Mouse (Mus musculus): Measurements from ENCODE around the gene Pigu. TPM values are rescaled to one million over a fixed set of nuclear protein-coding genes. Genes with fewer than 3 reads are reported as not detected.

Pigu gene
- polyA plus RNA-seq, 1 experiment from 2014 or later, result 60.4 TPM

GRCm38 (mm10) chr2:155240915-155241314 lies 116.3 kb downstream of the Pigu start:
- Histone ChIP-seq H3K4me1 (replicated peaks; ENCODE audit: control insufficient read depth, insufficient read depth, low read length) (peaks cover 21% of the 10 kb centered on the region), H3K4me2 (ENCODE audit: low read length) (no peak overlapping the region), H3K4me3 (replicated peaks; ENCODE audit: low read length) (no peak overlapping the region), H3K36me3 (ENCODE audit: control insufficient read depth, insufficient read depth) (peaks cover 16% of the 10 kb centered on the region; the same call in 1 of the 2 replicates), H3K27ac (ENCODE audit: low read length) (no peak overlapping the region), H3K9ac (replicated peaks; ENCODE audit: low read depth, low read length) (no peak overlapping the region), H3K27me3 (replicated peaks; ENCODE audit: control insufficient read depth, insufficient read depth, low read length) (no peaks in the 10 kb centered on the region), H3K9me3 (ENCODE audit: control insufficient read depth, low read length) (no peaks in the 10 kb centered on the region)
- 86% methylated on average over 4 of the region's 4 CpGs for WGBS
- ATAC-seq, result no peak

DNA sequence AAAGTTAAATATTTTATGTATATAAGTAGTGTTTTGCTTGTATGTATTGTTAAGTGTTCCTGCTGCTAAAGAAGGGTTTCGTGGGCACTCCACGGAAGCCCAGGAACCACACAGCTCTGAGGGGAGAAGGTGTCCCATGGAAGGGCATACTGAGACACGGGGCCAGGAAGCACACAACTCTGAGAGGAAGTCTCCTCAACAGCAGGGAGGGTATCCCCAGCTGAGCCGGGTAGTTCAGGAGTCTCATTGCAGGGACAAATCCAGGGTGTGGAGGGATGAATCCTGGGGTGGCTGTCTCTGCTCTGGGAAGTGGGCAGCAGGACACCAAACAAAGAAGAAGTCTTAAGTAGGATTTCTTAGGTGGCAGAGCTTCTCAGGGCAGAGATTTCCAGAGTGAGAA lies 120.0 kb downstream of the Pigu start:
- Histone ChIP-seq H3K9me3 (ENCODE audit: control insufficient read depth, low read length) (no peaks in the 10 kb centered on the region), H3K9ac (replicated peaks; ENCODE audit: low read depth, low read length) (peak overlapping the region; percentile 89), H3K4me2 (ENCODE audit: low read length) (peak overlapping the region; percentile 92), H3K4me1 (replicated peaks; ENCODE audit: control insufficient read depth, insufficient read depth, low read length) (peaks cover 24% of the 10 kb centered on the region), H3K4me3 (replicated peaks; ENCODE audit: low read length) (peak overlapping the region; percentile 71), H3K36me3 (ENCODE audit: control insufficient read depth, insufficient read depth) (no peaks in the 10 kb centered on the region), H3K27me3 (replicated peaks; ENCODE audit: control insufficient read depth, insufficient read depth, low read length) (no peaks in the 10 kb centered on the region), H3K27ac (ENCODE audit: low read length) (no peak overlapping the region)
- no peak for ATAC-seq
- WGBS, result 15% methylated on average over 4 of the region's 4 CpGs

DNA sequence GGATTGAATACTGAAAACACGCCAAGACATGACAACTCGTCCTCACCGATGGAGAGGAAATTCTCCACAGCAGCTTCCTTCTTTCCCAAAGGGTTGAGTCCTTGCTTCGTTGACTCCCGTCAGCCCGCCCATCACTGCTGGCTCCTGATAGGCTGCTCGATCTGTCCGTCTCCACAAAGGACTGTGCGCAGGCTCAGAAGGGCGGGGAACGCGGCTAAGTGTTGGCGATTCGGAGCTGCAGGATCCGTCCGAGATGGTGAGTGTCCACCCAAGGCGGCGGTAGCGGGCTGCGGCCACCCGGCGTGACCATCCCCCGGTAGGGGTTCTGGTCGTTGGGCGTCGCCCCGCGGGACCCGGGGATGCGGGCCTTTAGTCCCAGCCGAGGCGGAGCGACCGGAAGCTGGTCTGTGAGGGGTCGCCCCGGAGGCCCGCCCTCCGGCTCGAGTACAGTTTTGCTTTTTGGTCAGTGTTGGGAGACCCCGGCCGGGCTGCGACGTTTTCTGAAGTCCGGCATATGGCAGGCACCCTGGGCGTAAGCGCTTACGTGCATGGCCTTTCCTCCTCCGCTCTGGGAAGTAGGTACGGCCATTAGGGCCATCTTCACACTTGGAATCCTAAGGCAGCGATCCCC lies 120.8 kb downstream of the Pigu start, which contains the start of gene Dynlrb1:
TSS of gene Dynlrb1 (plus strand) at position 172 of the 631 bp plus-strand sequence.
- no peaks in the 10 kb centered on the region for H3K9me3 ChIP-seq (ENCODE audit: control insufficient read depth, low read length)
- H3K4me1 ChIP-seq (replicated peaks; ENCODE audit: control insufficient read depth, insufficient read depth, low read length), result peaks cover 24% of the 10 kb centered on the region
- WGBS, result under 1% methylated on average over 50 of the region's 50 CpGs
- no peaks in the 10 kb centered on the region for H3K27me3 ChIP-seq (replicated peaks; ENCODE audit: control insufficient read depth, insufficient read depth, low read length)
- H3K27ac ChIP-seq (ENCODE audit: low read length), result peak within 1 kb of the TSS; percentile 94
- H3K36me3 ChIP-seq (ENCODE audit: control insufficient read depth, insufficient read depth), result no peaks in the 10 kb centered on the region
- H3K4me3 ChIP-seq (replicated peaks; ENCODE audit: low read length), result peak within 1 kb of the TSS; percentile 71
- peak within 1 kb of the TSS; percentile 89 for H3K9ac ChIP-seq (replicated peaks; ENCODE audit: low read depth, low read length)
- ATAC-seq, result peak; percentile 100
- peak within 1 kb of the TSS; percentile 92 for H3K4me2 ChIP-seq (ENCODE audit: low read length)

GRCm38 (mm10) chr2:155235746-155236361 lies 121.4 kb downstream of the Pigu start:
- WGBS, result 2% methylated on average over 13 of the region's 13 CpGs

More at GRCm38 (mm10) chr2:155235746-155236361, 121.4 kb downstream of the Pigu start:
- peak; percentile 90 for ATAC-seq
- peak overlapping the region; percentile 71 for H3K4me3 ChIP-seq (replicated peaks; ENCODE audit: low read length)
- peaks cover 24% of the 10 kb centered on the region for H3K4me1 ChIP-seq (replicated peaks; ENCODE audit: control insufficient read depth, insufficient read depth, low read length)
- H3K4me2 ChIP-seq (ENCODE audit: low read length), result peak overlapping the region; percentile 82
- H3K36me3 ChIP-seq (ENCODE audit: control insufficient read depth, insufficient read depth), result no peaks in the 10 kb centered on the region
- peak overlapping the region; percentile 94 for H3K27ac ChIP-seq (ENCODE audit: low read length)
- H3K27me3 ChIP-seq (replicated peaks; ENCODE audit: control insufficient read depth, insufficient read depth, low read length), result no peaks in the 10 kb centered on the region
- no peaks in the 10 kb centered on the region for H3K9me3 ChIP-seq (ENCODE audit: control insufficient read depth, low read length)
- peak overlapping the region; percentile 72 for H3K9ac ChIP-seq (replicated peaks; ENCODE audit: low read depth, low read length)

MicroRNAs within 50 kb of the gene (microRNA counts, 519-probe panel; counts per million panel counts)
- microRNA mmu-miR-695, result 2,313 counts per million, percentile 52 among the panel's probes with 10 or more counts

Small RNA genes within 50 kb of the gene (microRNA-seq; reads per million reads assigned to microRNA genes)
- not detected for gene Mir695

Other genes with a start within 250 kb of the Pigu start
- 48.5 and 53.1 TPM in 2 replicates for gene Itch, start 223.9 kb downstream of the Pigu start, polyA plus RNA-seq (2015; fragmentation: Nextera tagmentation; extraction: Ambion mirVana)
- gene Dynlrb1, start 120.9 kb downstream of the Pigu start, polyA plus RNA-seq (2015; fragmentation: Nextera tagmentation; extraction: Ambion mirVana), result 621 and 677 TPM in 2 replicates
- gene Map1lc3a, start 81.1 kb downstream of the Pigu start, polyA plus RNA-seq (2015; fragmentation: Nextera tagmentation; extraction: Ambion mirVana), result 343 and 425 TPM in 2 replicates
- gene Trp53inp2, start 23.6 kb upstream of the Pigu start, polyA plus RNA-seq (2015; fragmentation: Nextera tagmentation; extraction: Ambion mirVana), result 82.1 and 83.2 TPM in 2 replicates
- gene Ncoa6, start 116.5 kb upstream of the Pigu start, polyA plus RNA-seq (2015; fragmentation: Nextera tagmentation; extraction: Ambion mirVana), result 26.9 and 28.7 TPM in 2 replicates
- 22.3 and 22.8 TPM in 2 replicates for gene Acss2, start 160.5 kb upstream of the Pigu start, polyA plus RNA-seq (2015; fragmentation: Nextera tagmentation; extraction: Ambion mirVana)
- 47.2 and 62.3 TPM in 2 replicates for gene Ggt7, start 160.8 kb upstream of the Pigu start, polyA plus RNA-seq (2015; fragmentation: Nextera tagmentation; extraction: Ambion mirVana)
- gene Gss, start 235.4 kb upstream of the Pigu start, polyA plus RNA-seq (2015; fragmentation: Nextera tagmentation; extraction: Ambion mirVana), result 14.1 and 15.0 TPM in 2 replicates

Data from forebrain, embryonic 16.5 days (tissue).